Mouse (Mus musculus) heart, postnatal 0 days (tissue): ENCODE measurements around the gene Susd6. TPM values are rescaled to one million over a fixed set of nuclear protein-coding genes. Genes with fewer than 3 reads are reported as not detected.
A peak's percentile ranks its signal among the peaks of the same experiment; 100 is the strongest.

Experiments
- ATAC-seq: fragments of 200-750 bp; cut with Nextera tagmentation; 2 replicates; pipeline ENCODE4 v1.8.0; 2017; ENCODE audit warnings: low read depth, moderate number of reproducible peaks, moderate library complexity; ENCODE audit not compliant: insufficient read depth
- DNase-seq: peaks from one replicate; pipeline ENCODE4 v3.0.0-alpha.2; 2016; ENCODE audit warnings: low spot score
- H3K27ac ChIP-seq: fragments of 300-500 bp; sonication (generic); 2 replicates; pipeline ENCODE4 v1.5.1; 2014; ENCODE audit warnings: low read depth, mild to moderate bottlenecking
- H3K27me3 ChIP-seq: fragments of 300-500 bp; sonication (generic); 2 replicates; pipeline ENCODE4 v1.6.1; 2014; ENCODE audit warnings: low read length, mixed read lengths; ENCODE audit not compliant: control insufficient read depth, insufficient read depth
- H3K36me3 ChIP-seq: fragments of 300-500 bp; sonication (generic); replicated peaks from 2 replicates; pipeline ENCODE4 v1.6.1; 2014; ENCODE audit warnings: low read length, mixed read lengths; ENCODE audit not compliant: control insufficient read depth, insufficient read depth
- H3K4me1 ChIP-seq: fragments of 300-500 bp; sonication (generic); 2 replicates; pipeline ENCODE4 v1.6.1; 2014; ENCODE audit warnings: antibody characterized with exemption; ENCODE audit not compliant: control insufficient read depth, insufficient read depth
- H3K4me2 ChIP-seq: fragments of 300-500 bp; sonication (generic); 2 replicates; pipeline ENCODE4 v1.6.1; 2014; ENCODE audit warnings: low read depth, mild to moderate bottlenecking, low read length, moderate library complexity
- H3K4me3 ChIP-seq: fragments of 300-500 bp; sonication (generic); 2 replicates; pipeline ENCODE4 v1.5.1; 2014; ENCODE audit warnings: low read depth, low read length
- H3K9ac ChIP-seq: fragments of 300-500 bp; sonication (generic); replicated peaks from 2 replicates; pipeline ENCODE4 v1.6.1; 2014; ENCODE audit warnings: low read depth, low read length, mixed read lengths
- H3K9me3 ChIP-seq: fragments of 300-500 bp; sonication (generic); replicated peaks from 2 replicates; pipeline ENCODE4 v1.6.1; 2016; ENCODE audit warnings: low read length; ENCODE audit not compliant: control insufficient read depth
- CTCF ChIP-seq: IDR thresholded peaks from 2 replicates; pipeline ENCODE4 v1.5.1; 2016; ENCODE audit warnings: antibody characterized with exemption, control low read depth, low read depth
- EP300 ChIP-seq: IDR thresholded peaks from 2 replicates; pipeline ENCODE4 v1.6.1; 2016; ENCODE audit warnings: antibody characterized with exemption, low read depth
- WGBS: fragments of 180-500 bp; shearing (Covaris S2); extraction: QIAGEN DNeasy Blood & Tissue Kit; methylation state at CpG from one replicate; pipeline ENCODE4 v1.1.7; 2014; 5-methylcytosine and 5-hydroxymethylcytosine counted together
- polyA plus RNA-seq: library from polyadenylated mRNA; unstranded; fragments of >200 nt; fragmentation: Nextera tagmentation; extraction: Ambion mirVana; gene quantifications from 2 replicates; pipeline ENCODE4 v1.2.1, GENCODE M21; 2015
- total RNA-seq: library from RNA; depleted of rRNA; stranded (reverse); fragments of >200 nt; gene quantifications from 2 replicates; pipeline ENCODE4 v1.2.3, GENCODE M21; 2014; ENCODE audit warnings: low replicate concordance

The Susd6 gene
- total and polyA plus RNA-seq, 2 experiments from 2014 or later, result 15.4 to 50.6 TPM

DNA sequence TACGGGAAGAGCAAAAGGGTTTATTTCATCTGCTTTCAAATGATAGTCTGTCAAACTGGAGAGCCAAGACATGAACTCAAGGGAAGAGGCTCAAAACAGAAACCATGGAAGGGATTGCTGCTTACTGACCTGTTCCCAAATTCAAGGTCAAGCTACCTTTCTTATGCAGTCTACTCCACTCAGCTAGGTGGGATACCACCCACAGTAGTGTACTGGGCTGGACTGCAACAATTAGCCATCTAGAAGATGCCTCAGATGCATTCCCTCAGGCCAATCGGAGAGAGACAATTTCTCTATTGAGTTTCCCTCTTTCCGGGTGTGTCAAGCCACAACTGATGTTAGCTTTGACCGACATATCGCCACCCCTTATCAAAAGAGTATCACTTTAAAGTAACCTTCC is 131.0 kb downstream of the Susd6 start:
- H3K4me1 ChIP-seq, result peaks cover 3% of the 10 kb centered on the region; the same call in 1 of the 2 replicates
- H3K27ac ChIP-seq, result no peak overlapping the region
- no peak overlapping the region for H3K9ac ChIP-seq
- H3K27me3 ChIP-seq, result no peaks in the 10 kb centered on the region
- TF ChIP-seq EP300, result no peak
- TF ChIP-seq CTCF, result no peak
- no peak for ATAC-seq
- DNase-seq, result no peak
- 93% methylated on average over 5 of the region's 5 CpGs for WGBS
- no peak overlapping the region for H3K4me2 ChIP-seq
- H3K9me3 ChIP-seq, result no peaks in the 10 kb centered on the region
- no peaks in the 10 kb centered on the region for H3K36me3 ChIP-seq
- H3K4me3 ChIP-seq, result no peak overlapping the region

DNA sequence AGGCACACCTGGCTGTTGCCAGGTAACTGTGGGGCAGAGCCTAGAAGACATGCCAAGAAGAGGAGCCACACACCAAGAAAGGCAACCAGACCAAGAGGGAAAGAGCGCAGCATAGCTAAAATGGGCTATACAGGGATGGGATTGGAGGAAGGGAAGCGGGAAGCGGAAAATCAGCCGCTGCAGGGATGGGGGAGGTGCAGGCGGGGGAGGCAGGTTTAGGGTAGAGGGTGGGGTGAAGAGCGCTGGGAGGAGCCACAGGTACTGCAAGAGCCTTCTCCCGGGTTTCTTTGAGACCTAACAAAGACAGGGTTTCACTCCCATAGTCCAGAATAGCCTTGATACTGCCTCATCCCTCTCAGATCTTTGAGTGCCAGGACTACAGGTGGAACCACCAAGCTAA is 132.6 kb downstream of the Susd6 start:
- Histone ChIP-seq H3K9me3 (no peaks in the 10 kb centered on the region), H3K4me2 (peak overlapping the region; percentile 15; the same call in 1 of the 2 replicates), H3K4me3 (no peak overlapping the region), H3K27ac (no peak overlapping the region), H3K4me1 (peaks cover 3% of the 10 kb centered on the region; the same call in 1 of the 2 replicates), H3K27me3 (no peaks in the 10 kb centered on the region), H3K9ac (no peak overlapping the region), H3K36me3 (no peaks in the 10 kb centered on the region)
- ATAC-seq (no peak), DNase-seq (no peak)
- TF ChIP-seq EP300 (no peak), CTCF (no peak)
- 15% methylated on average over 7 of the region's 7 CpGs for WGBS

DNA sequence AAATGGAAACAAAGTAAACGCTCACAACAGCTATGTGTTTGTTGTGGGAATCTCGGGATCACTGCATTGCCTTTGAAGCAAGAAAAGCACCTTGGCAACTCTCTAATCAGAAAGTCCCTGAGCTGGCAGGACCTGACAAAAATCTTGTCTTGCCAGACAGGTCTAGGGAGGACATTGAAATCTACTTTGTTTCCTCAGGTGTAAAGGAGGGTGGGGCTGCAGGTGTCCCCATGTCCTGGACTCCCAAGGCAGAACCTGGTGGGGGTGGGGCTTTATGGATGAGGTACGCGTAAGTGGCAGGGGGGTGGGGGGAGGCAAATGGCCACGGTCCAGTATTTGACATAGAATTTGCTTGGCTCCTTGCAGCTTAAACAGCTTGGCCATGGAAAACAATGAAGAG is 133.3 kb downstream of the Susd6 start:
- Histone ChIP-seq H3K9ac (no peak overlapping the region), H3K4me1 (peaks cover 3% of the 10 kb centered on the region; the same call in 1 of the 2 replicates), H3K9me3 (no peaks in the 10 kb centered on the region), H3K4me2 (no peak overlapping the region), H3K27ac (no peak overlapping the region), H3K4me3 (no peak overlapping the region), H3K36me3 (no peaks in the 10 kb centered on the region), H3K27me3 (no peaks in the 10 kb centered on the region)
- 66% methylated on average over 5 of the region's 5 CpGs for WGBS
- TF ChIP-seq EP300, result no peak
- no peak for ATAC-seq
- DNase-seq, result no peak

DNA sequence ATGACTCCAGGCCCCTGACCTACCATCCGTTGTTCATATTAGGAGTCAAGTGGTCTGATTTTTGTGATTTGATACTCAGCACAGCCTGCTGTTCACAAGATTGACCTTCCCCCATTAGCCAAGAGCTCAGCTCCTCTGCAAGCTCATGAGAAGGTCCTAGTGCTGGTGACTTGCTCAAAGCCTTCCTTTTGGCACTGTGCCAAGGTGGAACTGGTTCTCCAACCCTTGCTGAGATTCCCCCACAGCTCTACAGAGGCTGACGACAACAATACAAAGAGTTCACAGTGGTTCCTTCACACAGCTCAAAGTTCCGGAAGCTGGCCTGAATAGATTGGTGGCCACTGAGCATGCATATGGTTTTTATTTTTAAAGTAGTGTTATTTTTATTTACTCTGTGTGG is 133.9 kb downstream of the Susd6 start:
- TF ChIP-seq EP300 (no peak), CTCF (no peak)
- DNase-seq (no peak), ATAC-seq (no peak)
- Histone ChIP-seq H3K9ac (no peak overlapping the region), H3K27ac (no peak overlapping the region), H3K4me2 (no peak overlapping the region), H3K36me3 (no peaks in the 10 kb centered on the region), H3K4me1 (peaks cover 3% of the 10 kb centered on the region; the same call in 1 of the 2 replicates), H3K9me3 (no peaks in the 10 kb centered on the region), H3K27me3 (no peaks in the 10 kb centered on the region), H3K4me3 (no peak overlapping the region)
- whole genome bisulfite sequencing, result 47% methylated on average over 3 of the region's 3 CpGs

DNA sequence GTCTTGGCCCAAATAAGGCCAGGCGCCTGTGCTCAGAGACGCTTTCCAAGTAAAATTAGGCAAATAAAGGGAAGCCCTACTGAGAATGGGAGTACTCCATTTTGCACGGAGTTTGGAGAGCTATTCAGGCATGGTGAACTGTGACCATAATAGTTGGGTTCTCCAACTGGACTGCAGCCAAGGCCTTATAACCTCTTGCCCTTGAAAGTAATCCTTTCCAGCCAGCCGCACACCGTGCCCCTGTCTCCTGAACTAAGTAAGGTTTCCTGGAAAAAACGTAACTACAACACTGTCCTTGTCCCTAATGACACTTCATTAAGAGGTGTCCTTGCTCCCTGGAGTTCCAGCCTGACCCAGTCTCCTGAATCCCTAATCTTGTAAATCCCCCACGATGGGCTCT is 135.6 kb downstream of the Susd6 start:
- Histone ChIP-seq H3K27me3 (no peaks in the 10 kb centered on the region), H3K9me3 (no peaks in the 10 kb centered on the region), H3K4me2 (no peak overlapping the region), H3K4me1 (peaks cover 3% of the 10 kb centered on the region; the same call in 1 of the 2 replicates), H3K4me3 (no peak overlapping the region), H3K27ac (no peak overlapping the region), H3K36me3 (no peaks in the 10 kb centered on the region), H3K9ac (no peak overlapping the region)
- ATAC-seq (peak; percentile 36), DNase-seq (peak; percentile 37)
- TF ChIP-seq CTCF (no peak), EP300 (no peak)
- 37% methylated on average over 7 of the region's 7 CpGs for WGBS

DNA sequence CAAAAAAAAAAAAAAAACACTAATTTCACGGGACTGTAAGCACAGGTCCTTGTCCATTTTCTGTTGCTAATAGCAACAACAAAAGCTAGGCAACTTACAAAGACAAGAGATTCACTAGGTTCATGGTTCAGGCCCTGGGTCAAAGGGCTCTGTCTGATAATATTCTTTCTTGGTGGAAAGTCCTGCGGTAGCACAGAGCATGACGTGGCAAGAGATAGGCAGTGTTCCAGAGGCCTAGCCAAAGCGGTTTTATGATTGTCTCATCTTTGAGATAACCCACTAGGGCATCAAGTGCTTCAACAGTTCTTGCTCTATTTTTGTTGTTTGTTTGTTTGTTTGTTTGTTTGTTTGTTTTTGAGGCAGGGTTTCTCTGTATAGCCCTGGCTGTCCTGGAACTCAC is 136.2 kb downstream of the Susd6 start:
- H3K27ac ChIP-seq, result no peak overlapping the region
- H3K27me3 ChIP-seq, result no peaks in the 10 kb centered on the region
- ATAC-seq (no peak), DNase-seq (no peak)
- peaks cover 3% of the 10 kb centered on the region; the same call in 1 of the 2 replicates for H3K4me1 ChIP-seq
- no peak overlapping the region for H3K9ac ChIP-seq
- TF ChIP-seq CTCF (no peak), EP300 (no peak)
- no peak overlapping the region for H3K4me2 ChIP-seq
- 69% methylated on average over 4 of the region's 4 CpGs for WGBS
- no peak overlapping the region for H3K4me3 ChIP-seq
- H3K36me3 ChIP-seq, result no peaks in the 10 kb centered on the region
- H3K9me3 ChIP-seq, result no peaks in the 10 kb centered on the region
